Mouse (Mus musculus) right cerebral cortex, postnatal 25 days (tissue): Measurements from ENCODE around the gene Sema4f.

Source experiments
- DNase-seq: peaks from one replicate; pipeline ENCODE4 v3.0.0; 2022

Gene Sema4f

DNA sequence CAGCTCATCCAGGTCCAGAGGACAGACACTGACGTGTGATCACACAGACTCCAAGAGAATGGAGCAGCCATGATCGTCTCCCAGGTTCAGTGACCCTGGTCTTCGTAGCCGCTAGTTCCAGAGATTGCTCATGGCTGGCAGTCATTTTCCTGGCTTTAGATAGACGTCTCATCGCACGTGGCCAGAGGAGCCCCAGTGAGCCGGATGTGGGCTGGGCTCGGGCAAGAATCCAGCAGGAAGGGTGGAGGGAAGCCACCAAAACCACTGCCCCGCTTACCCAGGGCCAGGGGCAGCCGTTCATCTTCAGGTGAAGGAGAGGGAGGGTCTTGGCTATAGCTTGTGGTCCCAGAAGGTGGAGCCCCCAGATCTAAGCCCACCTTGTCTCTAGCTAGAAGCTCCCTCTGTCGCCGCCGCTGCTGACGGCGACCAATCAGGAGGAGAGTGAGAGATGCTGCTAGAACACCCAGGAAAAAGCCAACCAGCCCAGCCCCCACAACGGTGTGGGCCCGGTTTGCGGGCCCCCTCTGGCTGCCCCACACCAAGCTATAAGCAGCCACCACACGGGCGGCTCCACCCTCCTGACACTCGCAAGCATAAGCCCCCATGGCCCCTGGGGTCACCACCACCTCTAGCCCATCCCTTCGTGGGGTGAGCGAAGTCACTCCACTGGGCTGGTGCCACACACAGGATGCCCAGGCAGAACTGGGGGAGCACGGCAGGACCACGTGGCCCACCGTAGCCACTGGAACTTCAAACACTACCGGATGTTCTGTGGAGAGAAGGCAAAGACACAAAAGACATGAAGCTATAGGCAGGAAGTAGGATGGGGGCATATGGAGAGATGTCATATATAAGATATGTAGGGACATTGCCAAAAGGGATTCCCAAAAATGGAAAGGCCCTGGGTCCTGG, 26.0 kb downstream of the Sema4f start:
- DNase-seq, result no peak

DNA sequence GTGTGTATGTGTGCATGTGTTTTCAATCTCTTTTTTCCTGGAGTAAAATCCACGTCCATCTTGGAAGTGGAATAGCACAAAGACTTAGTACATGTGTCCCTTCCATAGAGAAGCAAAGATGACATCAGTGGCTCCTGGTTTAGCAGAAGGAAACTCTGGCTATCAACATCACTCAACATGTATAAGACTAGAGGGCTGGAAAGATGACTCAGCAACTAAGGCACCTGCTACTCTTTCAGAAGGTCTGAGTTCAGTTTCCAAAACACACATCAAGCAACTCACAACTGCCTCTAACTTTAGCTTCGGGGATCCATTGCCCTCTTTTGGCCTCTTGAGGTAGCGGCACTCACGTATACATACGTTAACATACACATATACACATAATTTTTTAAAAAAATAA, 28.3 kb downstream of the Sema4f start:
- no peak for DNase-seq

DNA sequence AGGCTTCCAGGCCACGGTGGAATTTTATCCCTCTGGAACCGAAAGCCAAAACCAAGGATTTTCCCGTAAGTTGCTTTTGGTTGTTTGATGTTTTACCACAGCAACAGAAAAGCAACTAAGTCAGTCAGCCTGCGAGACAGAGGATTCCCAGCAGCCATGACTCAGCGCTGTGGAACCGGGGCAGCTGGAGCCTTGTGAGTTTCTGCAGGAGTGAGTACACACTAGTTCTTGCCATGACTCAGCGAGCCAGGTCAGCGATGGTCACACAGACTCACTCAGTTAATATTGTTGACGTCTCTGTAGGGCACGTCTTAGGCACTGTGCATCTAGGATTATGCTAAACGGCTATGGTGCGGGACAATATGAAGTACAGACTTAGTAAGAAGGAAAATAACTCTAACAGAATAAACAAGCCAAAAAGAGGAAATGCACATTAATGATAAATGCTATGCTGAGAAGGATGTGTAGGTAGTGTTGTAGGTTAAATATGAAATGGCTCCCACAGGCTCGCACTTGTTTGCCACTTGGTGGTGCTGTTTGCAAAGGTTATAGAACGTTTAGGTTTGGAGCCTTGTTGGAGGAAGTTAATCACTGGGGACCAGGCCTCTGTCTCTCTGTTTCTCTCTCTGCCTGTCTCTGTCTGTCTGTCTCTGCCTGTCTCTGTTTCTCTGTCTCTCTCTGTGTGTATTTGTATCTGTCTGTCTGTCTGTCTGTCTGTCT, 30.3 kb downstream of the Sema4f start:
- DNase-seq, result peak; percentile 62

DNA sequence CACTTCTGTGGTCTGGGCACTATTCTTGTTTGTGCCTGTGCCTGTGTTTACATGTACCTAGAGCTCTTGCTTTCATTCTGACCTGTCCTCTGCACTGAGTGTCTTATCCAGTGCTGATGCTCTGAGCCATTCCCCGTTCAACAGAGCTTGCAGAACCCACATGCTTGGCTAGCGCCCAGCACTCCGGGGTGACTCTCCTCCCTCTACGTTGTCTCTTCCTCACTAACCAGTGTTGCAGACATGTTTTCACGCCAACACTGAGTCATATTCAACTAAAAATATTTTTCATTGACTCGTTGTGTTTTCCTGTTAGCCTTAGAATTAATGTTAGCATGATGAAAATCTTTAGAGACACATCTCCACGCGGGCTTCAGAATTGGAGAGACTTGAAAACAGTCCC, 31.5 kb downstream of the Sema4f start:
- no peak for DNase-seq

DNA sequence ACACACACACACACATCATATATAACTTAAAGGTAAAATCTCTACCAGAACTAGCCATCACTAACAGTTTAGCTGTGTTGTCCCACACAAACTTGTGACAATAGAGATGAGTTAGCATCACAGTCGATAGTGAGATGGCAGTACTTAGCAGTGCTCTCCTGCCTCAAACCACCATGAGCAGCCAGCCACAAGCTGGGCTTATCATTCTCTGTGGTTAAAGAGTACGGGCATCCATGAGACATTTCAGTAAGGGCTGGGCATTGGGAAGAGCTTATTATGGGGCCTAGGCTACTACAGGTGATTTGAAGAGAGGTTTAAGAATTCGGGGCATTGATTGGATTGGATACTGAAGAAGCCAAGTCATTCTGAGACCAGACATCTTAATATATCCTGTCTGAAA, 32.6 kb downstream of the Sema4f start:
- no peak for DNase-seq

DNA sequence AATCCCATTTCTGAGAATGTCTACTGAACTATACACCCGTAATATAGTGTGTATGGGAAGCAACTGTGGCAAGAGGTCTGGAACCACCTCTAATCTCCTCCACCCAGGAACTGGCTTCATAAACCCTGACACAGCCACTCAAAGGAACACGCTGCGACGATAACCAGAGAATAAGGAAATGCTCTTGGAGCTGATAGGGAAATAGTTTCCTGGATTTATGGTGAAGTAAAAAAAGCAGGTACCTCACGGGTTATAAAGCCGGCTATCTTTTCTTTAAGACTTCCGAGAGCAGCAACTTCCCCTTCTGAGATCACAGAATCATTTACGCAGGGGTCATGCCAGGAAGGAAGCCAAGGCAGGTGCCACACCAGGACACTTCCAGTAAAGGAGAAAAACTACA, 37.0 kb downstream of the Sema4f start:
- no peak for DNase-seq

DNA sequence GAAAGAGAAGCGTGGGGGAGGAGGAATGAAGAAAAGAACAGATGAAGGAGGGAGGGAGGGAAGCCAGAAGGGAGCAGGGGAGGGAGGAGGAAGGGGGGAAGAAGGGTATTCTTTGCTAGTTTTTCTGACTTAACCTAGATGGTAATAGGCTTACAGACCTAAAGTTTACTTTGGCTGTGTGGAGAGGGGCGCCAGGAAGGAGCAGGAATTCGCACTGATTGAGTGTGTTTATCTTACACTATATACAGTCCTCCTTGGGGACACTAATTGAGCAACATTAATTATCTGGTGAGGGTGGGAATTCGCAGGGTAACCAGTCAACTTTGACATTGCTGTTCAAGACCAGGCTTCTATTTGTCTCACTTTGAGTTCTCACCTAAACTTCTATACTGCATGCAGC, 40.8 kb downstream of the Sema4f start:
- no peak for DNase-seq

DNA sequence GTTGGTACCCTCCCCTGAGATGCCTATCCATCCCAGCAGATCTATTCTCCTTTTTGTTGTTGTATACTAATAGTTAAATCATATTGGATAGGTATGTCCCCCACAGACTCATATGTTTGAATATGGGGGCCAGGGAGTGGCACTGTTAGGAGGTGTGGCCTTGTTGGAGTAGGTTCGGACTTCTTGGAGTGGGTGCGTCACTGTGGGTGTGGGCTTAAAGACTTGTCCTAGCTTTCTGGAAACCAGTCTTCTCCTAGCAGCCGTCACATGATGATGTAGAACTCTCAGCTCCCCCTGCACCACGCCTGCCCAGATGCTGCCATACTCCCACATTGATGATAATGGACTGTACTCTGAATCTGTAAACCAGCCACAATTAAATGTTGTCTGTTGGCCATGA, 41.3 kb downstream of the Sema4f start:
- DNase-seq, result no peak

DNA sequence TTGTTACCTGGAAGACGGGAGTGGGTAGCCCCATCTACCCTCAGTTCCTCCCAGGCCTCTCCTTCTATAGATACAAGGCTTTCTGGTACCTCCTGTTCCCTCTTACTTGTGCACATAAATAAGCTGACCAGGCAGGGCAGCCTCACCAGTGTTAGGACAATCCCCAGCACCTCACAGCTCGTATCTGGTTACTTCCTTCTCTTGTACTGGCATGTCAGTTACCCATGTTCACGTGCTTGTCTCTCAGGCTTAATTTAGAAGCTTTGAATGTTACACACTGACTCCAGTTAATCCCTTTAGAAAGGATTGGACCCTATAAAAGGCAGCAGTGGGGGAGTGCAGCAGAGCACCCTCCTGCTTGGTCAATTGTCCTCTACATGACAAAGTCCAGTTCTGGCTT, 42.3 kb downstream of the Sema4f start:
- DNase-seq, result no peak

DNA sequence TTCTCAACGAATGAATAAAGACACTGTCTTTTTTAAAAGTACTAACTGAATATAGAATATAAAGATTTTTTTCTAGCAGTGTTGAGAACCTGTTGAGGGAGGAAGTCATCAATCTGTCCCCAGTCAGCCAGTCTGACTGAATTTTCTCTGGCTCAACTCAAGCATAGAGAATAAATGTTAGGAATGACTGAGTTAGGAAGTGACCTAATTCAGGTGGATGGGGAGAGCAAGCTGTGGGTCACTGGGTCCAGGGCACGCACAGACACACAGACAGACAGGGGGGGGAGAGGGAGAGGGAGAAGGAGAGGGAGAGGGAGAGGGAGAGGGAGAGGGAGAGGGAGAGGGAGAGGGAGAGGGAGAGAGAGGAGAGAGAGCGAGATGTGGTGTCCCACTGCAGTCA, 46.2 kb downstream of the Sema4f start:
- DNase-seq, result no peak

DNA sequence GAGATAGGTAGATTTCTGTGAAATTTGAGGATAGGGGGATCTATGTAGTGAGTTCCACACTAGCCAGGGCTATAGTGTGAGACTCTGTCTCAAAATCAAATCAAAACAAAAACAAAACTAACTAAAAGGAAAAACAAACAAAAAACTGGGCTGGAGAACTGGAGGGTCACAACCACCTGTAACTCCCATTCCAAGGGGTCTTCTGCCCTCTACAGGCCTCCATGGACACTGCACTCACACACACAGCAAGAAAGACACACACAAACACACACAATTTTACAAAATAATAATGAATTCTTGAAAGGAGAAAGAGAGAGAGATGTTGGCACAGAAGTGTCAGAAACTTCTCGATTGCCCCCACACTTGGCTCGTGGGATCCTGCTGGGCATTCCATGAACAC, 47.0 kb downstream of the Sema4f start:
- DNase-seq, result no peak

DNA sequence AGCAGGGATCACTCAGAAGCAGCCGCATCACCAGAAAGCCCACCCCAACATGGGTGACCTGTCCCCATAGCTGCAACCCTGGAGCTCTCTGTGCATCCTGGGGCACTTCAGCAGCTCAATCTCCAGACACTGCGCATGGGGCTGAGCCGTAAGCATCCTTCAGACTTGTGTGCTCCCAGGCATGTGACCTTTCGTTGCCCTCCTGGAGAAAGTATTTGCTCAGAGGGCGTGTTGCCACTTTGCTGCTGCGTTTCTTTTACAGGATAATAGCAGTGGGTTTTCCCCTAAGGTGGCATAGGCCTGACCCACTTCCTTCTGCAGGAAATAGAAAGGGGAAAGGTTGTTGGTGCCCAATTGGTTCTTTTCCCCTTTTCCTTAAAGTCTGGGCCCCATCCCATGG, 48.1 kb downstream of the Sema4f start:
- no peak for DNase-seq

DNA sequence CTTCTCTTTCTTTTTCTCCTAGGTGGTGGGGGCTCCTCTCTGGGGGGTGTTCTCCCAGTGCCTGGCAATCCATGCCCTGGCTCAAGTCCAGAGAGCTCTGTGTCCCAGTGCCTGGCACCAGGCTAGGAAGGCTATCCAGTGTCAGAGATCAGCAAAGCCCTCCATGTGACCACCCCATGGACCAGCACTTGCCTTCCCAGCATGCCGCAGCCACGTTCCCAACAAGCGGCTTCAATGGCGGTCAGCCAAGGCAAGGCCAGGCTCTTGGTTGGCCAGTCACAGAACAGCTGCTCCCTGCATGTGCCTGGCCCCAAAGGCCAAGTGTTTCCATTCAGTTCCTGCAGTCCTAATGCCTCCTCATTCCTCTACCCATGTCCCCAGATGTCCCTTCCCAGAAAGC, 53.2 kb downstream of the Sema4f start:
- no peak for DNase-seq

DNA sequence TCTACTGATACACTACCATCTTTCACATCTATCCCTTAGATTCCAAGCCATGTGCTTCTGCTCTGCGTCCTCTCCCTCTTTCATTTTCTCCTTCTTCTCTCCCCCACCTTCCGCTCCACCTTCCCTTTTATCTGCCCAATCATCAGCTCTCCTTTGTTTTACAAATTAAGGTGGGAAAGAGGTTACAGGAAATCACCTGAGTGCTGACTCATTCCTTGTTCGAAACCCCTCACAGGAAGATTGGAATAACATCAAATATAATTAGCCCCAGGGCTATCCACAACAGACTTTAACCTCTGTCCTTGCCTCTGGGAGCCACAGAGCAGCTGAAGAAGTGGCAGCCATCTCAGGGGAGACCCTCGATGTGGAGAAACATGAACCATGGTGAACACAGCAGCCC, 53.7 kb downstream of the Sema4f start:
- DNase-seq, result no peak

DNA sequence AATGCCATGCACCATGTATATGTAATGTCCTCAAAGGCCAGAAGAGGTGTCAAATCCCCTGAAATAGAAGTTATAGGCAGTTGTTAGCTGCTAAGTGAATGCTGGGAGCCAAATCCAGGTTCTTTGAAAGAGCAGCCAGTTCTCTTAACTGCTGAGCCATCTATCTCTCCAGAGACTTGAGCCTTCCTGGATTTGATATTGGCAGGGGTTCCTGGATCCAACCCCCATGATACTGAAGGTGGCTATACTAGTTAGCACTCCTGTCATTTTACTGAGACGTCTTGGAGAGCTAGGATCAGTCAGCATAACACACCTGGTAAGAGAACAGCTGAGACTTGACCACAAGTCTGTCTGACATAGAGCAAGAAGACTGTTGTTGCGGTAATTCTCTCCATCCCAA, 54.1 kb downstream of the Sema4f start:
- DNase-seq, result no peak

DNA sequence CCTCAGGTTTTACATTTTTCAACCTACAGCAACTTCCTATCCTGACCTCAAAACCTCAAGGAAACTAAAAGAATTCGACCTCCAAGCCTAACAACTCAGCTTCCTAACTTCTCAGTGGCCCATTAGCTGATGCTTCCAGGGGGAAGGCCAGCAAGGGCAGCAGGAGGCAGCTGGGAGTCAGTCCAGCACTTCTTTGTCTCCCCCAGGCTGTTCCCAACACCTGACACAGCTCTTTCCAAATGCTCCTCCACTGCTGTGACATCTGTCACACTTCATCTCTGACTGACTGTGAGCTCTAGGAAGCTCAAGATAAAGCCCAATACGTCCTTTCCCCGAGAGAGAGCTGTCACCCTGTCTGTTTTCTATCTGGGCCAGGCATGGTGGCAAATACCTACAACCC, 55.0 kb downstream of the Sema4f start:
- DNase-seq, result no peak

DNA sequence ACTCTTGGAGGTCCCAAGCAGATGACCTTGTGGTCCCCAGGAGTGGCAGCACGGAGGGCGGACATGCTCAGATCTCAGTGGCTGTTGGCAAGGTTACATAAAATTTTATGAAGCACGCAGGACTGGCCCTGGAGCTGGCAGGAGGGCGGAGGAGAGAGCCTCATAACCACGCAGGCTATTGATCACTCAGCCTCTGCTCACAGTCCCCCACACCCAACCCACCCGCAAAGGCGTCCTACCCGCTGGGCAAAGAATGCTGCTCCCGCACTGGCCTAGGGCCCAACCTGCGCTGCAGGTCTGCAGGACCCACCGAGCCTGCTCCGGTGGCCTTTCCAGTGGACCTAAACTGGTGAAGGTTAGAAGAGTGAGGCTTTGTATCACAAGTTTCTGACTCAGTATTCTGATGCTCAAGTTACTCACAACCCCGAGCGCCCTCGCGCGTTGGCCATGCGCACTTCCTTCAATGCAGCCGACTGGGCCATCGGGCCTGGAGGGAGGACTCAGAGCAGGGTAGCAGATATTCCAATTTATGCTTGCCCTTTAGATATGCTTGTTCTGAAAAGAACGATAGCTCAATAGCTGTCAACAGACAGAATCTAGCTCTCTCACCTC, 58.0 kb downstream of the Sema4f start:
- DNase-seq, result peak; percentile 30

DNA sequence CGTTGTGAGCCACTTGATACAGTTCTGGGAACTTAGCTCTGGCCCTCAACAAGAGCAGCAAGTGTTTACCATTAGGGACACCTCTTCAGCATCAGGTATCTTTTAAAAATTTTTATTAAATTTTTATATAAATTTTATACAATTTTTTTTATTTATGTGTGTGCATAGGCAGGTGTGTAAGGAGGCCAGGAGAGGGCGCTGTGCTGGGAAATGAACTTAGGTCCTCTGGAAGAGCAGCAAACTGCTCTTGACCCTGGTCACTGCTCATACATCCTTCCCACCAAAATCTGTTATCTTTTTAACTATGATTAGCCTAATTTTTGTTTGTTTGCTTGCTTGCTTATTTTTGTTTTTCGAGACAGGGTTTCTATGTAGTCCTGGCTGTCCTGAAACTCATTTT, 58.8 kb downstream of the Sema4f start:
- no peak for DNase-seq

DNA sequence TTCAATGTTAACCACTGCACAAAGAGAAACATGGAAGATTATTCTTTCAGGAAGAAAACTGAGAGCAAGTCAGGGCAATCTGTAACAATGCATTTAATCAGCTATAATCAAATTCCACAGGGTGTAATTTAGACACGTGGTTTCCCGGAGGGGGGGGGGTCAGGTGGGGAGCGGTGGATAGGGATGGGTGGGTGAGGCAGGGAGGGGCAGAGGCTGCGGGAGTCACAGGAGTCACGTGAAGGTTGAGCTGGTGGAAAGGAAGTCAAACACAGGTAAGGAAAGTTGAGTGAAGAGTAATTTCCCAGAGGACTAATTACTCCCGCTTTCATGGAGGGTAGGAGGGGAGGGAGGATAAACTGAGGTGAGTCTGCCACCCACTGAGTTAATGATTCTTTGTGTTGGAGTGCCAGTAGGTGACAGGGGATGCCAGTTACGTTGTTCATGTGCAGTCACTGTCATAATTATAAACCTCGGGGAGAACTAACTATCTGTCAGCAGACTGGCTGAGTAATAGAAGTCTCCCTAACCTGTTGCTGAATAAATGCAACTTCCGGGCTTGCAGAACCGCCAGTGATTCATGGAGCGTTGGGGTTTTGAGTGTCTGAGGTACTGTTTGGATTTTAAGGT, 60.0 kb downstream of the Sema4f start:
- no peak for DNase-seq

DNA sequence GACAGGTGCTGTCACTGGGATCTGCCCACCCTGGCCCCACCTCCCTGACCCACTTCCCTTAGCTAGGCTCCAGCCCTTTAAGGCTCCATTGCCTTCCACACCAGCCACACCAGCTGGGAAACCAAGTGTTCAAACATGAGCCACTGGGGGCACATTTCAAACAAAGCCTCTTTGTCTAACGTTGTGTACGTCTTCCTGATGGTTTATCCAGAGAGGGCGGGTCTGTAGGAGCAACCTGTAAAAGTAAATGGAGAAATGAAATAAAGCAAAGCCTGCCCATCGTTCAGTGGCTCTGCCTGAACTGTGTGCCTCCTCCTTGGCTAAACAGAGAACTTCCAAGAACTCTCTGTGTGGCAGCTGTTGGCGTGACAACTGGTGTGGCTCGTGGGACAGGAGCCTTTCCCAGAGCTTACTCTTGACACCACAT, 64.0 kb downstream of the Sema4f start:
- DNase-seq, result no peak

DNA sequence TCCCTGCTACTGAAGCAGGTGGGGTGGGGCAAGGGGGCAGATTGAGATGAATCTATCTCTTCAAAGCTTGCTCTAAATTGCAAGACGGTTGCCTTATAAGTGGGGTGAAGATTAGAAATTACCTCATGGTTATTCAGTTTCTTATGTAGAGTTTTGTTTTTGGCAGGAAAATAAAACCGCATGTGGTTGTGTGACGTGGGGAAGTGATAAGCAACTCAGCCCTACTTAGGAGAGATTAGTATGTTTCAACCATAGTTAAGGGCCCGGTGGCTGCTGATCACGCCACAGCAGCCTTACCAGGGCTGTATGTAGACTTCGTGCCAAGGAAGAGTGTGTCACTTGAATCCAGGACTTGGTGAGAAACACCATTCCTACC, 67.2 kb downstream of the Sema4f start:
- no peak for DNase-seq

DNA sequence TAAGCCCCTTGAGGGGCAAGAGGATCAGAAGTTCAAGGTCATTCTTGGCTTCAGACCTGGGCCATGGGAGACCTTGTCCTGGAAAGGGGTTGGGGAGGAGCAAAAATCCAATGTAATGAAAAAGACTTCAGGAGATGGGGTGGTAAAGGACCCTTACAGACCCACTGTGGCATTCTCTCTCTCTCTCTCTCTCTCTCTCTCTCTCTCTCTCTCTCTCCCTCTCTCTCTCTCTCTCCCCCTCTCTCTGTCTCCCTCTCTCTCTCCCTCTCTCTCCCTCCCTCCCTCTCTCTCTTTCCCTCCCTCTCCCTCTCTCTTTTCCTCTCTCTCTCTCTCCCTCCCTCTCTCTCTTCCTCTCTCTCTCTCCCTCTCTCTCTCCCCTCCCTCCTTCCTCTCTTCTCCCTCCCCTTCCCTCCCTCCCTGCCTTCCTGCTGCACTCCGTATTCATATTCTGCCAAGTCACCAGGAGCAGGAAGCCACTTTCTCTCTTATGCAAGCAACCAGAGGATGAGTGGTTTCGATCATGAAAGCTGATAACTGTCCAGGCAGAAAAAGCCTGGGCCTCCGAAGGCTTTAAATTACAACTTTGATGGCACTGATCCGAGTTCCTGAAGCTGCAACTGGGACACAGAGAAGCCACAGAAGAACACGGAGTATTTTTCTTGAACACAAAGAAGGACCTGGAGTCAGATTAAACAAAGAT, 67.8 kb downstream of the Sema4f start:
- DNase-seq, result no peak

DNA sequence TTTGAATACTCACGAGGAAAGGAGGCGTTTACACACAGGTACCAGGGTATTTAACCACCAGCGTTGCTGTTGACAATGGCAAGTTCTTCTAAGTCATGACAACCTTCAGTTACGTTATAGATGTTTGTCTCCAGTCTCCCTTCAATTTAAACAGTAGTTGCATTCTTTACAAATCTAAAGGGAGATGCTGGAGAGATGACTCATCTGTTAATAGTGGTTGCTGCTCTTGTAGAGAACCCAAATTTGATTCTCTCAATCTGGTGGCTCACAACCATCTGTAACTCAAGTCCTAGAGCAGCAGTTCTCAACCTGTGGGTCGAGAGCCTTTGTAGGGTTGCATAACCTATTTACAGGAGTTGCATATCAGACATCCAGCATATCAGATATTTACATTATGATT, 71.1 kb downstream of the Sema4f start:
- no peak for DNase-seq
